Mouse (Mus musculus) lung, embryonic 15.5 days (tissue): Measurements from ENCODE around the gene Tas1r1. TPM values are rescaled to one million over a fixed set of nuclear protein-coding genes. Genes with fewer than 3 reads are reported as not detected.
A peak's percentile ranks its signal among the peaks of the same experiment; 100 is the strongest.

ENCODE experiments used
- ATAC-seq: fragments of 200-750 bp; cut with Nextera tagmentation; 2 replicates; pipeline ENCODE4 v1.8.0; 2017; ENCODE audit warnings: moderate number of reproducible peaks, borderline replicate concordance; ENCODE audit not compliant: low FRiP score, low TSS enrichment; ENCODE audit errors: extremely low read depth
- H3K27ac ChIP-seq: fragments of 300-500 bp; sonication (generic); 2 replicates; pipeline ENCODE4 v1.5.1; 2015; ENCODE audit warnings: moderate library complexity, mild to moderate bottlenecking, inconsistent platforms
- H3K27me3 ChIP-seq: fragments of 300-500 bp; sonication (generic); 2 replicates; pipeline ENCODE4 v1.6.1; 2015; ENCODE audit warnings: inconsistent platforms
- H3K36me3 ChIP-seq: fragments of 300-500 bp; sonication (generic); 2 replicates; pipeline ENCODE4 v1.6.1; 2015; ENCODE audit warnings: inconsistent platforms
- H3K4me1 ChIP-seq: fragments of 300-500 bp; sonication (generic); 2 replicates; pipeline ENCODE4 v1.6.1; 2015; ENCODE audit warnings: inconsistent platforms
- H3K4me2 ChIP-seq: fragments of 300-500 bp; sonication (generic); 2 replicates; pipeline ENCODE4 v1.6.1; 2015; ENCODE audit warnings: inconsistent platforms, mild to moderate bottlenecking, moderate library complexity
- H3K4me3 ChIP-seq: fragments of 300-500 bp; sonication (generic); 2 replicates; pipeline ENCODE4 v1.5.1; 2015; ENCODE audit warnings: mild to moderate bottlenecking, inconsistent platforms
- H3K9ac ChIP-seq: fragments of 300-500 bp; sonication (generic); 2 replicates; pipeline ENCODE4 v1.6.1; 2015; ENCODE audit warnings: inconsistent platforms
- H3K9me3 ChIP-seq: fragments of 300-500 bp; sonication (generic); 2 replicates; pipeline ENCODE4 v1.6.1; 2016; ENCODE audit warnings: inconsistent platforms
- WGBS: fragments of 180-500 bp; shearing (Covaris S2); methylation state at CpG from one replicate; pipeline ENCODE4 v1.1.7; 2015; 5-methylcytosine and 5-hydroxymethylcytosine counted together
- polyA plus RNA-seq: library from polyadenylated mRNA; unstranded; fragments of >200 nt; fragmentation: Nextera tagmentation; extraction: Ambion mirVana; gene quantifications from 2 replicates; pipeline ENCODE4 v1.2.1, GENCODE M21; 2015

The Tas1r1 gene
- polyA plus RNA-seq, 1 experiment from 2014 or later = 0.40 TPM

DNA sequence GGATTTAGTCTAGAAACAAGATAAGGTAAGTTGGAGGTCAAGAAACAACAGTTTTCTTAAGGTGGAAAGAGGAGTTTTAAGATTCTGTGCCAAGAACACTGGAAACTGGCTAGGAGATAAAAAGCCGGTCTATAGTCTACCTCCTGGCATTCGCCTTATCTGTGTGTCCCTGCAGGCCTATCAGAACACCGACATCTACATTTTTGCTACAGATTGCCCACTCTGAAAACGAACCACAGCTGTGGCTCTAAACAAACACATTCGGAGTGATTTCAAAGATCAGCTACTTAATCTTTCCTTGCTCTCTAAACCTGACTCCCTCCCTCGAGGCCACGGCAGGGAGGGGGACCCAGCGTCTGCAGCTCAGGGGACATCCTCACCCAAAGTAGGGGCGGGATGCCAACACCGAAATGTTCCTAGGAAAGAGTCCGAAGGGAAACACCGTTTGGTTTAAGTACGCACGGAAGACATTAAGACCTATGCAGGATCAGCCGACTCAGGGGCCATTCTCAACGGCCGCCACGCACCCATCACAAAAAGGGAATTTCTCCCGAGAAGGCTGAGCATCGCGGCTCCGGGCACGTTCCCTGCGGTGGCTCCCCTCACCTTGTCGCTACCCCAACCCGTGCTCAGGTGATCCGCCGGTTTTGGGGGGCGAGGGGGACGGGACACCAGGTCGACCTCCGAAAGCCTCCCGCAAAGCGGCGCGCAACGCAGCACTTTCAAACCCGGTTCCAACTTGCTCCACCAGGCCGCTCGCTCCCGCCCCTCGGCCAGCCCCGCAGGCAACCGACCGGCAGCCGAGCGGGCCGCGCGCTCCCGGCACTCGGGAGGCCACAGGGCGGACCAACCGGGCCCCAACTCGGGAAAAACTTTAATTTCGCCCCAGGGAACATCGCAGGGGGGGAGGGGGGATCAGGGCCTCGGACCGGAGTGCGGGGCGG, 43.9 kb downstream of the Tas1r1 start:
- Histone ChIP-seq H3K4me3 (peak overlapping the region; percentile 100), H3K9ac (peak overlapping the region; percentile 80), H3K36me3 (peaks cover 30% of the 10 kb centered on the region), H3K27ac (peak overlapping the region; percentile 87), H3K9me3 (no peaks in the 10 kb centered on the region), H3K4me2 (peak overlapping the region; percentile 93), H3K27me3 (no peaks in the 10 kb centered on the region), H3K4me1 (peaks cover 29% of the 10 kb centered on the region)
- 1% methylated on average over 57 of the region's 61 CpGs for WGBS
- ATAC-seq = peak; percentile 0; the same call in 1 of the 2 replicates

DNA sequence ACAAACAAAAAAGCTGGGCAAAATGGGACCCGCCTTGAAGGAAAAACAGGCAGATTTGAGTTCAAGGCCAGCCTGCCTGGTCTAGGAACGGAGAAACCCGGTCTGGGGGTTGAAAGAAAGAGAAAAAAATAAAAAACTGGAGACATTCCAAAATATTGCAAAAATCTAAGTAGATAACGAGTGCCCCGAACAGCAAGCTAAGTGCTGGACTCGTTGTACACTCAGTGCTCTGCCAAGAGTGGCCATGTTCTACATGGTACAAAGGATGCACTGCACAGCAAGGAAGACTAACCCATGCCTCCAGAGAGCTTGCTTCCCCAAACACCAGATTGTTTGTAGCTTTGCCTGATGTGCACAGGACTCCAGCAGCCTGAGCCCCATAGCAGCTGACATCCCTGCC, 45.3 kb downstream of the Tas1r1 start:
- no peak for ATAC-seq
- Histone ChIP-seq H3K27me3 (no peaks in the 10 kb centered on the region), H3K4me1 (peaks cover 36% of the 10 kb centered on the region), H3K4me2 (peak overlapping the region; percentile 12), H3K9ac (0 out of 2 replicates have a peak overlapping the region, but pooled peaks have one; percentile 7), H3K4me3 (no peak overlapping the region; the same call in 1 of the 2 replicates), H3K9me3 (no peaks in the 10 kb centered on the region), H3K27ac (0 out of 2 replicates have a peak overlapping the region, but pooled peaks have one; percentile 15), H3K36me3 (peaks cover 30% of the 10 kb centered on the region)
- 40% methylated on average over 6 of the region's 6 CpGs for WGBS

DNA sequence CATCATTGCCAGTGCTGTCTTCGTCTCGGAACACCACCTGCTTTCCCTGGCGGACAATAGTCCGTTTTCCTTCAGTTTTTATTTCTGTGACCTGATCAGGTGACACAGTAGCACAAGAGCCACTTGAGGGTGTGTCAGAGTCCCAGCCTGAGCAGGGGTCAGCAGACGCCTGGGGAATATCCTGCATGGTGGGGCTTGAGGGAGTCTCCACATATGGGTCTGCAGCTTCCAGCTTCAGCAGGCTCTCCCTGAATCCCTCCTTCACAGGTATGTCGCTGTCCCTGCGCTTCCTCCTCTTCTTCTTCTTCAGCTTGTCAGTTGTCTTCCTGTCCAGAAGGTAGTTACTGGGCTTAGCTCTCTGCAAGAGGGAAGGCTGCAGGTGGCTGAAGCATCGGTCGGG, 46.3 kb downstream of the Tas1r1 start:
- Histone ChIP-seq H3K27ac (no peak overlapping the region), H3K27me3 (no peaks in the 10 kb centered on the region), H3K4me2 (no peak overlapping the region), H3K9ac (no peak overlapping the region), H3K4me3 (no peak overlapping the region), H3K36me3 (peaks cover 30% of the 10 kb centered on the region), H3K9me3 (no peaks in the 10 kb centered on the region), H3K4me1 (peaks cover 40% of the 10 kb centered on the region)
- ATAC-seq = no peak
- WGBS = 86% methylated on average over 9 of the region's 9 CpGs

DNA sequence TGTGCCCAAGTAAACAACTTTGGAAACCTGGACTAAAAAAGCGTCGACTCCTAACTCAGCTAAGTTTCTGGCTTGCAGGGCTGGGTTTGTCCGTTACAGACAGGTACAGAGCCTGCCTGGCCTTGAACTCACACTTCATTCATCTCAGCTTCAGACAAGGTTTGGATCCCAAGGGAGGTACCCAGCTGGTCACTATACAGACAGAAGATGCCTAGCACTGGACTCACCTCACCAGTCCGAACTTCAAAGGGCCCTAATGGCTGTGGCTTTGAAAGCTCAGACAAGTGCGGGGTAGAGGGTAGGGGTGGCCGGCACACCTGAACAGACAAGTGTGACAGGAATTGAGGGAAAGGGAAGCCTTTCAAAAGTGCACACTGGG, 49.3 kb downstream of the Tas1r1 start:
- H3K9me3 ChIP-seq = no peaks in the 10 kb centered on the region
- peak overlapping the region; percentile 98 for H3K4me3 ChIP-seq
- peak overlapping the region; percentile 88 for H3K27ac ChIP-seq
- H3K27me3 ChIP-seq = no peaks in the 10 kb centered on the region
- peaks cover 30% of the 10 kb centered on the region for H3K36me3 ChIP-seq
- ATAC-seq = peak; percentile 13; the same call in 1 of the 2 replicates
- WGBS = 24% methylated on average over 6 of the region's 6 CpGs
- H3K4me1 ChIP-seq = peaks cover 45% of the 10 kb centered on the region
- peak overlapping the region; percentile 88 for H3K4me2 ChIP-seq
- H3K9ac ChIP-seq = peak overlapping the region; percentile 98

DNA sequence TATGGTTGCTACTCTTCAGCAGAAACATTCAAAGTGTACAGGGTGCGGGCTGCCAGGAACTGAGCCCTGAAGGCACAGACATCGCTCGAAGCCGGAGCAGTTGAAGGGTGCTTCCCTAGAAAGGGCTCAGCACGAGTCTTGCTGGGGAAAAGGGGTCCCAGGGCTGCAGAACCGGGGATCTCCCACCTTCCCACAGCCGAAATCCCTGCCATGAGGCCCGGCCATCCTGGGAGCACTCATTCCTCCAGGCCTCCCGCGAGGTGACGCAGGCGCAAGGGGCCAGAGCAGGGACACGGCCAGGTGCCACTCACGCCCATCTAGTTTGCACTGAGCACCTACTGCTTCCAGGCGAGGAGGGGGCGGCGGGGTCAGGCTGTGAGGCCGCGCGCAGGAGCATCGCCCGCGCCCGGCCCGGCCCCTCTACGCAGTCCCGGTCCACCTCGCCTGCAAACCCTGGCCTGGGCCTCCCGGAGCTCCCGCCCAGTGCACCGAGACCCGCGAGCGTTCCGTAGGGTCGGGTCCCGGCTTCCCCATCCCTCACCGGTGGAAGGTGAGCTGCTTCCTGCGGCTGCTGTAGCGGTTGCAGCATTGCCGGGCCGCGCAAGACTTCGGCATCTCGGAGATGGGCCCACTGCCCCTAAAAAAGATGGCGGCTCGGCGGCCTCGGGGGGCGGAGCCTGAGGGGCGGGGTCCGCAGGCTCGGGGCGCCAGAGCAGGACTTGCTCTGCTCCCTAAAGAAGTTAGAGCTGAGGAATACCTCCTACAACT, 49.8 kb downstream of the Tas1r1 start, which contains the start of gene Thap3:
Gene Thap3 (minus strand): TSS at position 656 of the 768 bp plus-strand sequence.
- under 1% methylated on average over 53 of the region's 54 CpGs for WGBS
- H3K9me3 ChIP-seq = no peaks in the 10 kb centered on the region
- no peaks in the 10 kb centered on the region for H3K27me3 ChIP-seq
- peak within 1 kb of the TSS; percentile 88 for H3K4me2 ChIP-seq
- H3K4me3 ChIP-seq = peak within 1 kb of the TSS; percentile 98
- ATAC-seq = peak; percentile 63; the same call in 1 of the 2 replicates
- H3K4me1 ChIP-seq = peaks cover 40% of the 10 kb centered on the region
- H3K9ac ChIP-seq = peak within 1 kb of the TSS; percentile 98
- H3K36me3 ChIP-seq = peaks cover 30% of the 10 kb centered on the region
- peak within 1 kb of the TSS; percentile 88 for H3K27ac ChIP-seq

DNA sequence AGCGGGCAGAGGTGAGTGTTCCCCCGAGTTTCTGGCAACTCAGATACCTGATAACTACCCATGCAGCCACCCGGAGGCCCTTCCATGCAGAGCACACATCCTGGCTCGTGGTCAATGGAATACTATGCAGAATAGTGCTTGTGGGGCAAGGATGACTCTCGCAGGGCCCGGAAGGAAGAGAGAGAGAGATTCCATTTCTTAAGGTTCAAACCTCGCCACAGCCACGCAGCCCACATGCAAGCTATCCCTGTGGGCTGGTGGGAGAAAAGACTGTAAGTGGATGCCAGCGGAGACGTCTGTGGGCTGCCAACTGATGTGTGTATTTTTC, 50.4 kb downstream of the Tas1r1 start:
- Histone ChIP-seq H3K4me2 (peak overlapping the region; percentile 88), H3K9me3 (no peaks in the 10 kb centered on the region), H3K27me3 (no peaks in the 10 kb centered on the region), H3K9ac (peak overlapping the region; percentile 98), H3K36me3 (peaks cover 30% of the 10 kb centered on the region), H3K27ac (peak overlapping the region; percentile 88), H3K4me1 (peaks cover 34% of the 10 kb centered on the region), H3K4me3 (peak overlapping the region; percentile 98)
- ATAC-seq = no peak
- 13% methylated on average over 10 of the region's 10 CpGs for WGBS

DNA sequence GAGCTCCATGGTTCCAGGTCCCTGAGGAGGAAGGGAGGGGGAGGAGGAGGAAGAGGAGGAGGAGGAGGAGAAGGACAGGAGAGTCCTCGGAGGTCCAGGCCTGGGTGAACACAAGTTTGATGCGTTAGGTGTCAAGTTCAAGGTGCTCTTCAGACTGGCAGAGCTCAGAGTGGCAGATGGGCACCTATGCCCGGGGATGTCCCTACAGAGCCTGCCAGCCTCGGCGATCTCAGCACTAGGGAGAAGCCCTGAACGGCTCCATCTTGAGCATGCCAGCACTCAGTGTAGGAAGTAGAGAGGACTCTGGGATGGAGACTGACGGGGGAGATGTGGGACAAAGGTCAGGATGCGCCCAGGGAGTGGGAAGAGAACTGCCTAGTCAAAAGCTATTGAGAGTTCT, 51.7 kb downstream of the Tas1r1 start:
- H3K9ac ChIP-seq = no peak overlapping the region
- no peak for ATAC-seq
- no peaks in the 10 kb centered on the region for H3K27me3 ChIP-seq
- no peak overlapping the region for H3K4me3 ChIP-seq
- no peak overlapping the region for H3K27ac ChIP-seq
- H3K9me3 ChIP-seq = no peaks in the 10 kb centered on the region
- 60% methylated on average over 8 of the region's 8 CpGs for WGBS
- H3K4me2 ChIP-seq = no peak overlapping the region
- peaks cover 25% of the 10 kb centered on the region for H3K36me3 ChIP-seq
- H3K4me1 ChIP-seq = peaks cover 30% of the 10 kb centered on the region

DNA sequence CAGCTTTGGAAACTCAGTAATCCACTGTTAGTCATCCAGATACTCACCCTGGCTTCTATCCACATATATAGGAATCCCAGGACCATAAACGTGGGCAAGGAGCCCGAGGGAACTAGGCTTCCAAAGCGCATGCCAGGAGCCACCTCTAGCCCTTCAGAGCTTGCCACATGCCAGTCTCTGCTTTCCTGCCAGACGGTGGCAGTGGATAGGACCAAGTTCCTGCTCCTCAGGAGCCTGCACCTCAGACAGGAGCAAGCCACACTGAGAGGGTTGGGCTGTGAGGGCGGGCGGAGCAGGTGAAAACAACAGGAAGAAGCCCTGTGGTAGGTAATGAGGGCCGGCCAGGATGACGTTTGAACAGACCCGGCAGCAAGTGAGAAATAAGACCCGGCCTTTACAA, 52.5 kb downstream of the Tas1r1 start:
- 28% methylated on average over 10 of the region's 10 CpGs for WGBS
- no peak for ATAC-seq
- H3K9ac ChIP-seq = no peak overlapping the region
- H3K4me3 ChIP-seq = no peak overlapping the region
- H3K9me3 ChIP-seq = no peaks in the 10 kb centered on the region
- H3K27me3 ChIP-seq = no peaks in the 10 kb centered on the region
- no peak overlapping the region for H3K4me2 ChIP-seq
- H3K36me3 ChIP-seq = peaks cover 21% of the 10 kb centered on the region
- no peak overlapping the region for H3K27ac ChIP-seq
- H3K4me1 ChIP-seq = peaks cover 30% of the 10 kb centered on the region

DNA sequence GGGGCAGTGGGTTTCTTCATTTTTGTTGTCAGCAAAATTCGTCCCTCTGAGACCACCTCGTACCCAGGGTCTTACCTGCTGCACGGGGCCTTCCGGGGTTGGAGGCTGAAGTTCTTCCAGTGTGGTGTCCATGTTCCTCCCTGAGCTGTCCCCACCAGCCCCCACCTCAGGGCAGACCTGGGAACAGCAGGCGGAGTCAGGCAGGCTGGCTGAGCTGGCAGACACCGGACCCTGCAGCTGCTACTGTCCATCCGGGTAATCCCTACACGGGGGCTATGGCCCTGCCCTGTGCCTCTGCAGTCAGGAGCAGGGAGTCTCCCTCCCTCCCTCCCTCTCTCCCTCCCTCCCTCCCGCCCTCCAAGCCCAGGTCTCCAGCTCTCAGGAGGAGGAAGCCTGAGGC, 54.8 kb downstream of the Tas1r1 start:
- H3K4me1 ChIP-seq = peaks cover 26% of the 10 kb centered on the region
- no peak overlapping the region for H3K9ac ChIP-seq
- no peaks in the 10 kb centered on the region for H3K27me3 ChIP-seq
- 26% methylated on average over 9 of the region's 9 CpGs for WGBS
- H3K27ac ChIP-seq = no peak overlapping the region
- no peaks in the 10 kb centered on the region for H3K9me3 ChIP-seq
- ATAC-seq = 0 out of 2 replicates have a peak, but pooled peaks have one; percentile 20
- H3K36me3 ChIP-seq = peaks cover 31% of the 10 kb centered on the region
- no peak overlapping the region for H3K4me3 ChIP-seq
- H3K4me2 ChIP-seq = no peak overlapping the region

DNA sequence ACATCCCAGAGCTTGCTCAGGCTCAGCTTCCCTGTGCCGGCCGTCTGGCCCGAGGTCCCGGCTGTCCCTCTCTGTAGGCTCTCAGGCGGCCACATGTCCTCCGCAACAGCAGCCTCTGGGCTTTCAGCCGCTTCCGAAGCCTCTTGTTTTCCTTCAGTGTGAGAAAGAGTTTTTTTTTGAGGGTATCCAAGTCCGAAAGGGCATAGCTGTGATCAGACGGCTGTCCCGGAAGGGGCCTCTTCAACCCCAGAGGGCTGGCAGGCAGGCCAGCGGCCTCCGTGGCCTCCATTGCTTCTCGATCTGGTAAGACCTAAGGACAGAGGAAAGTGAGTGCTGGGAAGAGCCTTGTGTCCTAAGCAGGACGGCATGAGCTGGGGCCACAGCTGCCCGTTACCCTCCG, 55.3 kb downstream of the Tas1r1 start:
- no peak overlapping the region for H3K4me3 ChIP-seq
- peaks cover 34% of the 10 kb centered on the region for H3K36me3 ChIP-seq
- ATAC-seq = no peak
- no peaks in the 10 kb centered on the region for H3K9me3 ChIP-seq
- H3K9ac ChIP-seq = no peak overlapping the region
- H3K27ac ChIP-seq = no peak overlapping the region
- no peaks in the 10 kb centered on the region for H3K27me3 ChIP-seq
- no peak overlapping the region for H3K4me2 ChIP-seq
- WGBS = 64% methylated on average over 17 of the region's 17 CpGs
- H3K4me1 ChIP-seq = peaks cover 22% of the 10 kb centered on the region

DNA sequence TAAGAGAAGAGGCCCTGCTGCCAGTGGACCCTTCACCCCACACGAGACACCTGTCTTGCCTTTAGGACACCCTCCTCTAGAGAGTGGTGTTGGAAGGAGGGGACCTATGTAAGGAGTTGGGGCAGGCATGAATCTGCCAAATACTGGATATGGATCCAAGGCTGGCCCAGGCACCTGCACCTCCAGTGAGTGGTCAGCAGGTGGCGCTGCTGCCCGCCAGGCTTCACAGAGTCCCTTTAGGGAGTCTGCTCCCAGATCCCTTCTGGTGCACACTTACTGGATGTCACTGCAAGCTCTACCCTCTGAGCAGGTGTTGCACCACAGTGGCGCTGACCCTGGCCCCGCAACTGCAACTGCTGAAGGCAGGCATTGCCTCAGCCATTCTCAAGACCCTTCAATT, 57.0 kb downstream of the Tas1r1 start:
- no peak overlapping the region for H3K4me2 ChIP-seq
- H3K27me3 ChIP-seq = no peaks in the 10 kb centered on the region
- H3K9ac ChIP-seq = no peak overlapping the region
- peak; percentile 58; the same call in 1 of the 2 replicates for ATAC-seq
- peaks cover 42% of the 10 kb centered on the region for H3K36me3 ChIP-seq
- 0 out of 2 replicates have a peak, but pooled peaks cover 7% of the 10 kb centered on the region for H3K4me1 ChIP-seq
- H3K4me3 ChIP-seq = no peak overlapping the region
- H3K27ac ChIP-seq = no peak overlapping the region
- H3K9me3 ChIP-seq = no peaks in the 10 kb centered on the region
- WGBS = 11% methylated on average over 5 of the region's 5 CpGs
